Mouse (Mus musculus) forebrain, embryonic 12.5 days (tissue): Measurements from ENCODE around the gene Wbp2. TPM values are rescaled to one million over a fixed set of nuclear protein-coding genes. Genes with fewer than 3 reads are reported as not detected.
A peak's percentile ranks its signal among the peaks of the same experiment; 100 is the strongest.

Source experiments
- ATAC-seq: fragments of 200-750 bp; cut with Nextera tagmentation; 2 replicates; pipeline ENCODE4 v1.8.0; 2017; ENCODE audit warnings: moderate TSS enrichment; ENCODE audit not compliant: low FRiP score
- H3K27ac ChIP-seq: fragments of 300-500 bp; sonication (generic); 2 replicates; pipeline ENCODE4 v1.5.1; 2016; ENCODE audit warnings: mild to moderate bottlenecking
- H3K27me3 ChIP-seq: fragments of 300-500 bp; sonication (generic); 2 replicates; pipeline ENCODE4 v1.6.1; 2016; ENCODE audit warnings: mild to moderate bottlenecking
- H3K36me3 ChIP-seq: fragments of 300-500 bp; sonication (generic); replicated peaks from 2 replicates; pipeline ENCODE4 v1.6.1; 2016; ENCODE audit warnings: mild to moderate bottlenecking
- H3K4me1 ChIP-seq: fragments of 300-500 bp; sonication (generic); 2 replicates; pipeline ENCODE4 v1.6.1; 2016
- H3K4me2 ChIP-seq: fragments of 300-500 bp; sonication (generic); 2 replicates; pipeline ENCODE4 v1.6.1; 2016; ENCODE audit warnings: mild to moderate bottlenecking, moderate library complexity
- H3K4me3 ChIP-seq: fragments of 300-500 bp; sonication (generic); replicated peaks from 2 replicates; pipeline ENCODE4 v1.5.1; 2016; ENCODE audit warnings: mild to moderate bottlenecking
- H3K9ac ChIP-seq: fragments of 300-500 bp; sonication (generic); 2 replicates; pipeline ENCODE4 v1.6.1; 2016; ENCODE audit warnings: mild to moderate bottlenecking
- H3K9me3 ChIP-seq: fragments of 300-500 bp; sonication (generic); 2 replicates; pipeline ENCODE4 v1.6.1; 2016
- WGBS: fragments of 180-500 bp; shearing (Covaris S2); methylation state at CpG from one replicate; pipeline ENCODE4 v1.1.7; 2016; 5-methylcytosine and 5-hydroxymethylcytosine counted together
- polyA plus RNA-seq: library from polyadenylated mRNA; unstranded; fragments of >200 nt; fragmentation: Nextera tagmentation; extraction: Ambion mirVana; gene quantifications from 2 replicates; pipeline ENCODE4 v1.2.1, GENCODE M21; 2016

The Wbp2 gene
- polyA plus RNA-seq, result 92.3 and 101 TPM in 2 replicates

GRCm38 (mm10) chr11:116086258-116087193, at the start of gene Wbp2:
TSS of gene Wbp2 (minus strand) at chr11:116086995.
- Histone ChIP-seq H3K27me3 (no peaks in the 10 kb centered on the region), H3K36me3 (peaks cover 27% of the 10 kb centered on the region), H3K27ac (peak within 1 kb of the TSS; percentile 75), H3K4me2 (peak within 1 kb of the TSS; percentile 51), H3K4me1 (peaks cover 17% of the 10 kb centered on the region), H3K4me3 (peak within 1 kb of the TSS; percentile 54), H3K9ac (peak within 1 kb of the TSS; percentile 56), H3K9me3 (no peaks in the 10 kb centered on the region)
- 5% methylated on average over 40 of the region's 43 CpGs for WGBS
- ATAC-seq, result peak; percentile 97

- no peak for ATAC-seq
- no peak overlapping the region for H3K4me2 ChIP-seq
- H3K4me3 ChIP-seq, result no peak overlapping the region
- H3K4me1 ChIP-seq, result peaks cover 36% of the 10 kb centered on the region
- H3K27me3 ChIP-seq, result 0 out of 2 replicates have a peak, but pooled peaks cover 7% of the 10 kb centered on the region
- 89% methylated on average over 10 of the region's 10 CpGs for WGBS
- H3K36me3 ChIP-seq, result peaks cover 45% of the 10 kb centered on the region
- H3K27ac ChIP-seq, result no peak overlapping the region
- no peaks in the 10 kb centered on the region for H3K9me3 ChIP-seq
- H3K9ac ChIP-seq, result no peak overlapping the region
Observed at GRCm38 (mm10) chr11:116134171-116134570, 47.4 kb upstream of the Wbp2 start.

GRCm38 (mm10) chr11:116133497-116133896, 46.7 kb upstream of the Wbp2 start:
- peaks cover 45% of the 10 kb centered on the region for H3K36me3 ChIP-seq

GRCm38 (mm10) chr11:116132366-116133333, 45.9 kb upstream of the Wbp2 start:
- H3K4me2 ChIP-seq, result no peak overlapping the region
- no peak overlapping the region for H3K9ac ChIP-seq
- H3K27me3 ChIP-seq, result 0 out of 2 replicates have a peak, but pooled peaks cover 9% of the 10 kb centered on the region
- no peak for ATAC-seq
- peaks cover 35% of the 10 kb centered on the region for H3K4me1 ChIP-seq
- 89% methylated on average over 16 of the region's 16 CpGs for WGBS
- no peak overlapping the region for H3K4me3 ChIP-seq
- no peaks in the 10 kb centered on the region for H3K9me3 ChIP-seq
- no peak overlapping the region for H3K27ac ChIP-seq
- H3K36me3 ChIP-seq, result peaks cover 45% of the 10 kb centered on the region

More at GRCm38 (mm10) chr11:116133497-116133896, 46.7 kb upstream of the Wbp2 start:
- H3K27ac ChIP-seq, result no peak overlapping the region
- 0 out of 2 replicates have a peak, but pooled peaks cover 9% of the 10 kb centered on the region for H3K27me3 ChIP-seq
- WGBS, result 86% methylated on average over 5 of the region's 5 CpGs
- no peak overlapping the region for H3K9ac ChIP-seq
- H3K4me1 ChIP-seq, result peaks cover 33% of the 10 kb centered on the region
- H3K9me3 ChIP-seq, result no peaks in the 10 kb centered on the region
- H3K4me2 ChIP-seq, result no peak overlapping the region
- no peak overlapping the region for H3K4me3 ChIP-seq
- ATAC-seq, result no peak

- Histone ChIP-seq H3K36me3 (peaks cover 45% of the 10 kb centered on the region), H3K9ac (peak overlapping the region; percentile 69; the same call in 1 of the 2 replicates)
Observed at GRCm38 (mm10) chr11:116131349-116132170, 44.8 kb upstream of the Wbp2 start.

GRCm38 (mm10) chr11:116130488-116131205, 43.9 kb upstream of the Wbp2 start, which contains the start of gene Trim65:
TSS of gene Trim65 (minus strand) at chr11:116131128.
- Histone ChIP-seq H3K36me3 (peaks cover 44% of the 10 kb centered on the region), H3K4me1 (peaks cover 34% of the 10 kb centered on the region), H3K9ac (peak within 1 kb of the TSS; percentile 69), H3K4me3 (peak within 1 kb of the TSS; percentile 53), H3K27me3 (0 out of 2 replicates have a peak, but pooled peaks cover 9% of the 10 kb centered on the region), H3K9me3 (no peaks in the 10 kb centered on the region), H3K4me2 (peak within 1 kb of the TSS; percentile 83), H3K27ac (peak within 1 kb of the TSS; percentile 87)
- WGBS, result 1% methylated on average over 69 of the region's 69 CpGs
- ATAC-seq, result peak; percentile 90

More at GRCm38 (mm10) chr11:116131349-116132170, 44.8 kb upstream of the Wbp2 start:
- ATAC-seq, result no peak
- H3K27ac ChIP-seq, result no peak overlapping the region
- 0 out of 2 replicates have a peak, but pooled peaks cover 9% of the 10 kb centered on the region for H3K27me3 ChIP-seq
- peak overlapping the region; percentile 83 for H3K4me2 ChIP-seq
- no peaks in the 10 kb centered on the region for H3K9me3 ChIP-seq
- WGBS, result 85% methylated on average over 15 of the region's 15 CpGs
- H3K4me1 ChIP-seq, result peaks cover 34% of the 10 kb centered on the region
- peak overlapping the region; percentile 53 for H3K4me3 ChIP-seq

GRCm38 (mm10) chr11:116129993-116130487, 43.2 kb upstream of the Wbp2 start:
- H3K27me3 ChIP-seq, result 0 out of 2 replicates have a peak, but pooled peaks cover 9% of the 10 kb centered on the region
- peaks cover 34% of the 10 kb centered on the region for H3K4me1 ChIP-seq
- peak; percentile 37 for ATAC-seq
- H3K9ac ChIP-seq, result peak overlapping the region; percentile 69
- peak overlapping the region; percentile 87 for H3K27ac ChIP-seq
- peaks cover 42% of the 10 kb centered on the region for H3K36me3 ChIP-seq
- peak overlapping the region; percentile 83 for H3K4me2 ChIP-seq
- no peaks in the 10 kb centered on the region for H3K9me3 ChIP-seq
- H3K4me3 ChIP-seq, result peak overlapping the region; percentile 53
- WGBS, result 44% methylated on average over 8 of the region's 8 CpGs

- peaks cover 34% of the 10 kb centered on the region for H3K36me3 ChIP-seq
- H3K4me2 ChIP-seq, result no peak overlapping the region
- peaks cover 34% of the 10 kb centered on the region for H3K4me1 ChIP-seq
- H3K9ac ChIP-seq, result 0 out of 2 replicates have a peak overlapping the region, but pooled peaks have one; percentile 69
- no peaks in the 10 kb centered on the region for H3K9me3 ChIP-seq
- no peak for ATAC-seq
- 0 out of 2 replicates have a peak, but pooled peaks cover 9% of the 10 kb centered on the region for H3K27me3 ChIP-seq
- WGBS, result 81% methylated on average over 9 of the region's 9 CpGs
- no peak overlapping the region; the same call in 1 of the 2 replicates for H3K27ac ChIP-seq
- no peak overlapping the region for H3K4me3 ChIP-seq
Observed at GRCm38 (mm10) chr11:116129091-116129790, 42.4 kb upstream of the Wbp2 start.

GRCm38 (mm10) chr11:116127986-116128385, 41.2 kb upstream of the Wbp2 start:
- Histone ChIP-seq H3K27me3 (0 out of 2 replicates have a peak, but pooled peaks cover 9% of the 10 kb centered on the region), H3K9me3 (no peaks in the 10 kb centered on the region), H3K27ac (peak overlapping the region; percentile 46; the same call in 1 of the 2 replicates), H3K4me2 (no peak overlapping the region), H3K9ac (no peak overlapping the region), H3K4me3 (no peak overlapping the region), H3K36me3 (peaks cover 22% of the 10 kb centered on the region), H3K4me1 (peaks cover 34% of the 10 kb centered on the region)
- no peak for ATAC-seq
- 81% methylated on average over 9 of the region's 9 CpGs for WGBS
